Mouse (Mus musculus): ENCODE measurements at regions not wholly inside any gene's neighbourhood (a gene's known extent, or its start where the extent isn't known, plus 50 kb on each side); places are given as distances from the start of the nearest gene placed in this dataset.

- Histone ChIP-seq H3K9me3 (replicated peaks) (peaks cover 6% of the 10 kb centered on the region; the same call in 1 of the 2 replicates), H3K27me3 (replicated peaks) (no peaks in the 10 kb centered on the region), H3K4me1 (replicated peaks) (peaks cover 24% of the 10 kb centered on the region), H3K9ac (no peak overlapping the region), H3K36me3 (no peaks in the 10 kb centered on the region), H3K4me3 (no peak overlapping the region), H3K4me2 (no peak overlapping the region), H3K27ac (ENCODE audit: poor library complexity, severe bottlenecking) (peak overlapping the region; percentile 30)
- WGBS = 50% methylated on average over 8 of the region's 8 CpGs
- ATAC-seq (ENCODE audit: insufficient number of reproducible peaks, low FRiP score) = no peak
Observed at GRCm38 (mm10) chr2:144123395-144124034, 90.7 kb downstream of the Banf2 start.

- Histone ChIP-seq H3K4me1 (replicated peaks) (peaks cover 13% of the 10 kb centered on the region), H3K36me3 (no peaks in the 10 kb centered on the region), H3K27me3 (replicated peaks) (no peaks in the 10 kb centered on the region), H3K4me2 (no peak overlapping the region), H3K4me3 (no peak overlapping the region), H3K9ac (no peak overlapping the region), H3K9me3 (replicated peaks) (peaks cover 6% of the 10 kb centered on the region; the same call in 1 of the 2 replicates), H3K27ac (ENCODE audit: poor library complexity, severe bottlenecking) (no peak overlapping the region)
- ATAC-seq (ENCODE audit: insufficient number of reproducible peaks, low FRiP score) = no peak
- 75% methylated on average over 13 of the region's 13 CpGs for WGBS
Observed at GRCm38 (mm10) chr2:144127082-144128037, 94.5 kb downstream of the Banf2 start.

- no peak for ATAC-seq (ENCODE audit: insufficient number of reproducible peaks, low FRiP score)
- 85% methylated on average over 3 of the region's 3 CpGs for WGBS
Observed at GRCm38 (mm10) chr2:144128038-144128402, 95.2 kb downstream of the Banf2 start.

GRCm38 (mm10) chr2:144128527-144128926, 95.7 kb downstream of the Banf2 start:
- no peak for ATAC-seq (ENCODE audit: insufficient number of reproducible peaks, low FRiP score)
- Histone ChIP-seq H3K4me1 (replicated peaks) (peaks cover 3% of the 10 kb centered on the region; the same call in 1 of the 2 replicates), H3K9ac (no peak overlapping the region), H3K4me2 (no peak overlapping the region), H3K9me3 (replicated peaks) (peaks cover 6% of the 10 kb centered on the region; the same call in 1 of the 2 replicates), H3K4me3 (no peak overlapping the region), H3K36me3 (no peaks in the 10 kb centered on the region), H3K27ac (ENCODE audit: poor library complexity, severe bottlenecking) (no peak overlapping the region), H3K27me3 (replicated peaks) (no peaks in the 10 kb centered on the region)
- WGBS = 81% methylated on average over 4 of the region's 4 CpGs

More at GRCm38 (mm10) chr2:144128038-144128402, 95.2 kb downstream of the Banf2 start:
- peaks cover 7% of the 10 kb centered on the region; the same call in 1 of the 2 replicates for H3K4me1 ChIP-seq (replicated peaks)
- H3K4me2 ChIP-seq = no peak overlapping the region
- no peak overlapping the region for H3K9ac ChIP-seq
- H3K9me3 ChIP-seq (replicated peaks) = peaks cover 6% of the 10 kb centered on the region; the same call in 1 of the 2 replicates
- H3K4me3 ChIP-seq = no peak overlapping the region
- H3K36me3 ChIP-seq = no peaks in the 10 kb centered on the region
- no peak overlapping the region for H3K27ac ChIP-seq (ENCODE audit: poor library complexity, severe bottlenecking)
- no peaks in the 10 kb centered on the region for H3K27me3 ChIP-seq (replicated peaks)

GRCm38 (mm10) chr2:144133806-144134574, 101.1 kb downstream of the Banf2 start:
- Histone ChIP-seq H3K4me3 (no peak overlapping the region), H3K9me3 (replicated peaks) (no peaks in the 10 kb centered on the region), H3K27me3 (replicated peaks) (no peaks in the 10 kb centered on the region), H3K4me1 (replicated peaks) (peaks cover 6% of the 10 kb centered on the region; the same call in 1 of the 2 replicates), H3K9ac (no peak overlapping the region), H3K36me3 (no peaks in the 10 kb centered on the region), H3K27ac (ENCODE audit: poor library complexity, severe bottlenecking) (no peak overlapping the region), H3K4me2 (no peak overlapping the region)
- 60% methylated on average over 14 of the region's 14 CpGs for WGBS
- ATAC-seq (ENCODE audit: insufficient number of reproducible peaks, low FRiP score) = no peak

- no peaks in the 10 kb centered on the region for H3K9me3 ChIP-seq (replicated peaks)
- no peak overlapping the region for H3K4me2 ChIP-seq
- no peak for ATAC-seq (ENCODE audit: insufficient number of reproducible peaks, low FRiP score)
- no peaks in the 10 kb centered on the region for H3K27me3 ChIP-seq (replicated peaks)
- H3K4me3 ChIP-seq = no peak overlapping the region
- WGBS = 76% methylated on average over 9 of the region's 9 CpGs
- H3K9ac ChIP-seq = no peak overlapping the region
- peaks cover 6% of the 10 kb centered on the region; the same call in 1 of the 2 replicates for H3K4me1 ChIP-seq (replicated peaks)
- H3K36me3 ChIP-seq = no peaks in the 10 kb centered on the region
- H3K27ac ChIP-seq (ENCODE audit: poor library complexity, severe bottlenecking) = no peak overlapping the region
Observed at GRCm38 (mm10) chr2:144134575-144134958, 101.7 kb downstream of the Banf2 start.

- H3K27ac ChIP-seq (ENCODE audit: poor library complexity, severe bottlenecking) = no peak overlapping the region
- 80% methylated on average over 1 of the region's 1 CpGs for WGBS
- H3K9me3 ChIP-seq (replicated peaks) = no peaks in the 10 kb centered on the region
- no peaks in the 10 kb centered on the region for H3K36me3 ChIP-seq
- no peaks in the 10 kb centered on the region for H3K27me3 ChIP-seq (replicated peaks)
- H3K9ac ChIP-seq = no peak overlapping the region
- H3K4me2 ChIP-seq = no peak overlapping the region
- H3K4me1 ChIP-seq (replicated peaks) = peaks cover 6% of the 10 kb centered on the region; the same call in 1 of the 2 replicates
- ATAC-seq (ENCODE audit: insufficient number of reproducible peaks, low FRiP score) = no peak
- H3K4me3 ChIP-seq = no peak overlapping the region
Observed at GRCm38 (mm10) chr2:144135586-144135985, 102.7 kb downstream of the Banf2 start.

- Histone ChIP-seq H3K4me2 (no peak overlapping the region), H3K4me1 (replicated peaks) (peaks cover 10% of the 10 kb centered on the region; the same call in 1 of the 2 replicates), H3K9ac (no peak overlapping the region), H3K27me3 (replicated peaks) (no peaks in the 10 kb centered on the region), H3K4me3 (no peak overlapping the region), H3K36me3 (no peaks in the 10 kb centered on the region), H3K27ac (ENCODE audit: poor library complexity, severe bottlenecking) (no peak overlapping the region), H3K9me3 (replicated peaks) (no peaks in the 10 kb centered on the region)
- no peak for ATAC-seq (ENCODE audit: insufficient number of reproducible peaks, low FRiP score)
- WGBS = 58% methylated on average over 9 of the region's 9 CpGs
Observed at GRCm38 (mm10) chr2:144143620-144144384, 110.9 kb downstream of the Banf2 start.

- Histone ChIP-seq H3K27me3 (replicated peaks) (no peaks in the 10 kb centered on the region), H3K9me3 (replicated peaks) (no peaks in the 10 kb centered on the region), H3K4me1 (replicated peaks) (peaks cover 10% of the 10 kb centered on the region; the same call in 1 of the 2 replicates), H3K27ac (ENCODE audit: poor library complexity, severe bottlenecking) (no peak overlapping the region), H3K9ac (no peak overlapping the region), H3K36me3 (no peaks in the 10 kb centered on the region), H3K4me3 (no peak overlapping the region), H3K4me2 (no peak overlapping the region)
- peak; percentile 18; the same call in 1 of the 2 replicates for ATAC-seq (ENCODE audit: insufficient number of reproducible peaks, low FRiP score)
- WGBS = 79% methylated on average over 5 of the region's 5 CpGs
Observed at GRCm38 (mm10) chr2:144144486-144145136, 111.8 kb downstream of the Banf2 start.

Measured in heart, embryonic 12.5 days (tissue).